Mouse (Mus musculus): ENCODE measurements around the gene Olfr259. TPM values are rescaled to one million over a fixed set of nuclear protein-coding genes. Genes with fewer than 3 reads are reported as not detected.

Olfr259 gene
- polyA plus RNA-seq (2012; rRNA removed) = not detected in 2 replicates

DNA sequence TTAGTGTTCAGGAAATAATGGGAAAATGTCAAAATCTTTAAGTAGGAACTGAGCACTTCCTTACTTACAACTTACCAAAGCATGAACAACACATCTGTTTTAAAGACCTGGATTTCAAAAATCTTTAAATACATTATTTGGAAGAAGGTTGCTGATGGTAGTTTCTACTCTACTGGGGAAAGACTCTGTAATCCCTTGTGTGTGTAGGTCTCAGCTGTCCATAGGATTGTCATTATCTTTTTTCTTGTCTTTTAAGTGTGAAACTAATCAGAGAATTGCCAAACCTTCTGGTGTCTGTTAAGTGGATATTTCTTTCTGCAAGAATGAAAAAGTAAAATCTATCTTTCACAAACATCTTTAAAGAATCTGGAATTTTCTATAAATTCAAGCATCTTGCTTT lies at the start of gene Olfr259:
Gene Olfr259 (minus strand): TSS at position 101 of the 400 bp plus-strand sequence.
- no peak for DNase-seq (ENCODE audit: low read depth)
- no peak for TF ChIP-seq POLR2A (IDR thresholded peaks at IDR 0.05; ENCODE audit: borderline replicate concordance, extremely low read depth, insufficient read depth, insufficient read length, poor library complexity, severe bottlenecking)

DNA sequence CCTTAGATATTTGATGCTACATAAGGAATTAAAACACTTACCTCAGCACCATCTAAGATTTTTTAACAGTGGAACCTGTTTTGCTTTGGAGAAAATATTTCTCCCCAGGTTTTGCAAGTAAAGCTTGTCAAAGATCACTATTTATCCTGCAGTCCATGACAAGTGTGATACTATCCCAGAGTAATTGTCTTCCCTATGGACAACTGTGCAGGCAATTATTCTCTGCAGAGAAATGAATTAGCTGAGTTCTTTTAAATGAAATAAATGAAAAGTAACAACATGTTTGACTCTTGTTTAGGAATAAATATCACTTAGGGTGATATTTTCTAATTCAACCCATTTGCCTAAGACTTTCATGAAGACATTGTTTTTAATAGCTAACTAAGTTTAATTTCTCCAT lies 38.2 kb upstream of the Olfr259 start, which contains the start of gene Olfr1111:
Gene Olfr1111 (minus strand): TSS at position 101 of the 400 bp plus-strand sequence.
- no peak for DNase-seq (ENCODE audit: low read depth)
- no peak for TF ChIP-seq POLR2A (IDR thresholded peaks at IDR 0.05; ENCODE audit: borderline replicate concordance, extremely low read depth, insufficient read depth, insufficient read length, poor library complexity, severe bottlenecking)
- TF ChIP-seq CTCF (IDR thresholded peaks at IDR 0.05; ENCODE audit: borderline replicate concordance, extremely low read depth, insufficient read depth, insufficient read length) = no peak

DNA sequence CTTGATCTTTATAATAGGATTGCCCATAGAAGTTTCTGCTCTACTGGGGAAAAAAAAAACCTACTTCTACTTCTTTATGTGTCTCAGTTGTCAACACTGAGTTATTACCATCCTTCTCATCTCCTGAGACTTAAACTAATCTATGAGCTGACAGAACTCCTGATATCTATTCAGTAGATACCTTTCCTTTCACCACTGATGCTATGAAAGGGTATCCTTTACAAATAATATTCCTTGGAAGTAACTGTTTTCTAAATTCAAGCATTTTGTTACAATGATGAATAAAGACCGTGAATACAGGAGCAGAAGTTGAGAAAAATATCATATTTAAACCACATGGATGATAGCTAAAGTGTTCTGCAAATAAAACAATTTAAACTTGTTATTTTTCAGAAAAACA lies 25.8 kb upstream of the Olfr259 start, which contains the start of gene Olfr1110:
Gene Olfr1110 (minus strand): TSS at position 101 of the 400 bp plus-strand sequence.
- no peak for DNase-seq (ENCODE audit: low read depth)
- TF ChIP-seq CTCF (IDR thresholded peaks at IDR 0.05; ENCODE audit: borderline replicate concordance, extremely low read depth, insufficient read depth, insufficient read length) = no peak
- no peak for TF ChIP-seq POLR2A (IDR thresholded peaks at IDR 0.05; ENCODE audit: borderline replicate concordance, extremely low read depth, insufficient read depth, insufficient read length, poor library complexity, severe bottlenecking)

DNA sequence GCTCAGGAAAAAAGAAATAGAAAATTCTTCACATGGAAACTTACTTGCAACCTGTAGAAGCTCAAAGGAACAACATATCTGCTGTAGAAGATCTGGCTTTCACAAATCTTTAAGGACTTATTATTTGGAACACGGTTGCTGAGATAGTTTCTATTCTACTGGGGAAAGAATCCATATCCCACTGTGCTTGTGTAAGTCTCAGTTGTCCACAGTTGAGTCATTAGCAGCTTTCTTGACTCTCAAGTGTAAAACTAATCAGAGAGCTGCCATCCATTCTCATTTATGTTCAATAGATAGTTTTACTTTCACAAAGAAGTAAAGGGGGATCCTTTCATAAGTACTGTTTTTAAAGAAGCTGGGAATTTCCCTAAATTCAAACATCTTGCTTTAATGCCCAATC lies 18.5 kb downstream of the Olfr259 start, which contains the start of gene Olfr1109:
Gene Olfr1109 (minus strand): TSS at position 101 of the 400 bp plus-strand sequence.
- no peak for DNase-seq (ENCODE audit: low read depth)
- TF ChIP-seq POLR2A (IDR thresholded peaks at IDR 0.05; ENCODE audit: borderline replicate concordance, extremely low read depth, insufficient read depth, insufficient read length, poor library complexity, severe bottlenecking) = no peak
- no peak for TF ChIP-seq CTCF (IDR thresholded peaks at IDR 0.05; ENCODE audit: borderline replicate concordance, extremely low read depth, insufficient read depth, insufficient read length)

DNA sequence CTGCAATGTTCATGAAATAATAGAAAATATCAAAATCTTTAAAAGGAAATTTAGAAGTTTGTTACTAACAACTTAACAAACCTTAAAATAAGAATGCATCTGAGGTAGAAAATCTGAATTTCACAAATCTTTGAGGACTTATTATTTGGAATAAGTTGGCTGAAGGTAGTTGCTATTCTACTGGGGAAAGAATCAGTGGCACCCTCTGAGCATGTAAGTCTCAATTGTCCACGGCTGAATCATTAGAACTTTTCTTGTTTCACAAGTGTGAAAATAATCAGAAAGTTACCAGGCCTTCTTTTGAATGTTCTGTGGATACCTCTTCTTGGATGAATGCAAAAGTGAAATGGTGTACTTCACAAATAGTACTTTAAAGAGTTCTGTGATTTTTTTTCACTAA lies 38.6 kb downstream of the Olfr259 start, which contains the start of gene Olfr1107:
Gene Olfr1107 (minus strand): TSS at position 101 of the 400 bp plus-strand sequence.
- TF ChIP-seq POLR2A (IDR thresholded peaks at IDR 0.05; ENCODE audit: borderline replicate concordance, extremely low read depth, insufficient read depth, insufficient read length, poor library complexity, severe bottlenecking) (no peak), CTCF (IDR thresholded peaks at IDR 0.05; ENCODE audit: borderline replicate concordance, extremely low read depth, insufficient read depth, insufficient read length) (no peak)
- DNase-seq (ENCODE audit: low read depth) = no peak

Other genes starting within 250 kb of the Olfr259 start
- gene Gm13723, start 239.8 kb downstream of the Olfr259 start, polyA plus RNA-seq (2012; rRNA removed) = not detected in 2 replicates
- gene Olfr1097, start 222.4 kb downstream of the Olfr259 start, polyA plus RNA-seq (2012; rRNA removed) = not detected in 2 replicates
- gene Olfr1098, start 190.0 kb downstream of the Olfr259 start, polyA plus RNA-seq (2012; rRNA removed) = not detected in 2 replicates
- gene Olfr1099, start 153.9 kb downstream of the Olfr259 start, polyA plus RNA-seq (2012; rRNA removed) = not detected in 2 replicates
- gene Olfr1100, start 134.6 kb downstream of the Olfr259 start, polyA plus RNA-seq (2012; rRNA removed) = not detected in 2 replicates
- gene Olfr1101, start 123.3 kb downstream of the Olfr259 start, polyA plus RNA-seq (2012; rRNA removed) = not detected in 2 replicates
- not detected in 2 replicates for gene Olfr1102, start 116.2 kb downstream of the Olfr259 start, polyA plus RNA-seq (2012; rRNA removed)
- gene Olfr1104, start 87.5 kb downstream of the Olfr259 start, polyA plus RNA-seq (2012; rRNA removed) = not detected in 2 replicates
- gene Olfr1105, start 78.0 kb downstream of the Olfr259 start, polyA plus RNA-seq (2012; rRNA removed) = not detected in 2 replicates
- not detected in 2 replicates for gene Olfr1106, start 62.3 kb downstream of the Olfr259 start, polyA plus RNA-seq (2012; rRNA removed)
- gene Olfr1107, start 38.8 kb downstream of the Olfr259 start, polyA plus RNA-seq (2012; rRNA removed) = not detected in 2 replicates
- gene Olfr1109, start 18.6 kb downstream of the Olfr259 start, polyA plus RNA-seq (2012; rRNA removed) = not detected in 2 replicates
- gene Olfr1110, start 25.7 kb upstream of the Olfr259 start, polyA plus RNA-seq (2012; rRNA removed) = not detected in 2 replicates
- gene Olfr1111, start 38.1 kb upstream of the Olfr259 start, polyA plus RNA-seq (2012; rRNA removed) = not detected in 2 replicates
- gene Olfr1112, start 73.2 kb upstream of the Olfr259 start, polyA plus RNA-seq (2012; rRNA removed) = not detected in 2 replicates
- gene Olfr1113, start 94.4 kb upstream of the Olfr259 start, polyA plus RNA-seq (2012; rRNA removed) = not detected in 2 replicates
- not detected in 2 replicates for gene Olfr1115, start 133.4 kb upstream of the Olfr259 start, polyA plus RNA-seq (2012; rRNA removed)
- not detected in 2 replicates for gene Olfr1116, start 153.0 kb upstream of the Olfr259 start, polyA plus RNA-seq (2012; rRNA removed)
- gene Olfr1118, start 193.0 kb upstream of the Olfr259 start, polyA plus RNA-seq (2012; rRNA removed) = not detected in 2 replicates
- not detected in 2 replicates for gene Olfr1120, start 240.2 kb upstream of the Olfr259 start, polyA plus RNA-seq (2012; rRNA removed)

Data from brain, embryonic 14.5 days (tissue).